Mouse (Mus musculus): ENCODE results near the gene Esrra. TPM values are rescaled to one million over a fixed set of nuclear protein-coding genes. Genes with fewer than 3 reads are reported as not detected.
A peak's percentile ranks its signal among the peaks of the same experiment; 100 is the strongest.

Gene Esrra
- polyA plus RNA-seq, 1 experiment from 2014 or later: 23.0 TPM

DNA sequence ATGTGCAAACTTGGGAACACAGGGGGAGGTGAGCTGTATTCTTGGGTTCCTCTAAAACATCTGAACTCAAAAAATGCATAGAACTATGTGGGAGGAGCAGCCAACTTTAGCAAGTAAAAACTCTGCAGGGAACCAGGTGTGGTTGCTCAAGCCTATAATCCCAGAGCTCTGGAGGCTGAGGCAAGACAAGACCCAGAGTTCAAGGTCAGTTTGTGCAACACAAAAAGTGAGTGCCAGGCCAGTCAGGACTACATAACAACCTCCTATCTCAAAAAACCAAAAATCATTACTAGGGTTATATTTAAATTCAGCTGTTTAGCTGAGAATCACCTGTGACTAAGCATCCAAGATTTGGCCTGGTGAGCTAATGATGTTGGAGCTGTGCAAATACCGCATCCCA lies 10.4 kb upstream of the Esrra start:
- DNase-seq (ENCODE audit: low spot score) (no peak), ATAC-seq (replicated peaks; ENCODE audit: low FRiP score, low read depth) (no peak)
- H3K4me3 ChIP-seq (replicated peaks; ENCODE audit: low read depth, low read length): no peak overlapping the region
- TF ChIP-seq CTCF (IDR thresholded peaks at IDR 0.05; ENCODE audit: low read depth): no peak
- H3K4me2 ChIP-seq (ENCODE audit: low read length): no peak overlapping the region
- 74% methylated on average over 1 of the region's 1 CpGs for WGBS
- no peaks in the 10 kb centered on the region for H3K36me3 ChIP-seq (ENCODE audit: insufficient read depth, low read length)
- H3K27me3 ChIP-seq (ENCODE audit: insufficient read depth, low read length): peaks cover 32% of the 10 kb centered on the region
- no peak overlapping the region for H3K27ac ChIP-seq
- H3K4me1 ChIP-seq (replicated peaks; ENCODE audit: insufficient read depth, low read length): peaks cover 10% of the 10 kb centered on the region; the same call in 1 of the 2 replicates
- no peak overlapping the region for H3K9ac ChIP-seq (ENCODE audit: low read depth, low read length)
- H3K9me3 ChIP-seq (replicated peaks; ENCODE audit: low read length): no peaks in the 10 kb centered on the region

DNA sequence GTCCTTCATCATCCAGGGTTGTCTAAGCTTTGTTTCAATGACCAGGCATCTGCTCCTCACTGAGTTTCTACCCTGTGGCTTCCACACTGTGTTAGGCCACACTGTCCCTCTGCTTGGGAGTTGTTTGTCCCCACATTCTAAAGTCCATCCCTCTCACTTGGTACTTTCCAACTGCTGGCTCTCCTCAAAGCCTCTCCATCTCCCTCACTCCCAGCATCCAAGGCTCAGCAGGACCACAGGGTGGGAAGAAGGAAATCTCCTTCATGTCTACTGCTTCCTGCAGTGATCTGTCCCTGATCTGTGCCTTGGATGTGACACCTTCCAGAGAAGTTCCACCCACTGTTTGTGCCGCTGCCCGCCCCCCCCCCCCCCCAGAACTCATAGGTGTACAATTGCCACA lies 9.4 kb upstream of the Esrra start:
- no peaks in the 10 kb centered on the region for H3K36me3 ChIP-seq (ENCODE audit: insufficient read depth, low read length)
- ATAC-seq (replicated peaks; ENCODE audit: low FRiP score, low read depth) (no peak), DNase-seq (ENCODE audit: low spot score) (no peak)
- H3K4me2 ChIP-seq (ENCODE audit: low read length): no peak overlapping the region
- peaks cover 10% of the 10 kb centered on the region; the same call in 1 of the 2 replicates for H3K4me1 ChIP-seq (replicated peaks; ENCODE audit: insufficient read depth, low read length)
- no peaks in the 10 kb centered on the region for H3K9me3 ChIP-seq (replicated peaks; ENCODE audit: low read length)
- H3K27ac ChIP-seq: no peak overlapping the region
- no peak overlapping the region for H3K9ac ChIP-seq (ENCODE audit: low read depth, low read length)
- WGBS: no CpG with 5 or more reads among the region's 2 CpGs
- peaks cover 40% of the 10 kb centered on the region for H3K27me3 ChIP-seq (ENCODE audit: insufficient read depth, low read length)
- no peak for TF ChIP-seq CTCF (IDR thresholded peaks at IDR 0.05; ENCODE audit: low read depth)
- H3K4me3 ChIP-seq (replicated peaks; ENCODE audit: low read depth, low read length): no peak overlapping the region

GRCm38 (mm10) chr19:6928080-6928479 lies 6.5 kb upstream of the Esrra start:
- DNase-seq (ENCODE audit: low spot score): no peak
- Histone ChIP-seq H3K36me3 (ENCODE audit: insufficient read depth, low read length) (no peaks in the 10 kb centered on the region), H3K4me2 (ENCODE audit: low read length) (no peak overlapping the region), H3K27ac (no peak overlapping the region), H3K4me1 (replicated peaks; ENCODE audit: insufficient read depth, low read length) (no peaks in the 10 kb centered on the region), H3K4me3 (replicated peaks; ENCODE audit: low read depth, low read length) (no peak overlapping the region), H3K9ac (ENCODE audit: low read depth, low read length) (no peak overlapping the region), H3K27me3 (ENCODE audit: insufficient read depth, low read length) (peaks cover 36% of the 10 kb centered on the region), H3K9me3 (replicated peaks; ENCODE audit: low read length) (no peaks in the 10 kb centered on the region)
- WGBS: 19% methylated on average over 9 of the region's 9 CpGs
- no peak for ATAC-seq (replicated peaks; ENCODE audit: low FRiP score, low read depth)
- no peak for TF ChIP-seq CTCF (IDR thresholded peaks at IDR 0.05; ENCODE audit: low read depth)

DNA sequence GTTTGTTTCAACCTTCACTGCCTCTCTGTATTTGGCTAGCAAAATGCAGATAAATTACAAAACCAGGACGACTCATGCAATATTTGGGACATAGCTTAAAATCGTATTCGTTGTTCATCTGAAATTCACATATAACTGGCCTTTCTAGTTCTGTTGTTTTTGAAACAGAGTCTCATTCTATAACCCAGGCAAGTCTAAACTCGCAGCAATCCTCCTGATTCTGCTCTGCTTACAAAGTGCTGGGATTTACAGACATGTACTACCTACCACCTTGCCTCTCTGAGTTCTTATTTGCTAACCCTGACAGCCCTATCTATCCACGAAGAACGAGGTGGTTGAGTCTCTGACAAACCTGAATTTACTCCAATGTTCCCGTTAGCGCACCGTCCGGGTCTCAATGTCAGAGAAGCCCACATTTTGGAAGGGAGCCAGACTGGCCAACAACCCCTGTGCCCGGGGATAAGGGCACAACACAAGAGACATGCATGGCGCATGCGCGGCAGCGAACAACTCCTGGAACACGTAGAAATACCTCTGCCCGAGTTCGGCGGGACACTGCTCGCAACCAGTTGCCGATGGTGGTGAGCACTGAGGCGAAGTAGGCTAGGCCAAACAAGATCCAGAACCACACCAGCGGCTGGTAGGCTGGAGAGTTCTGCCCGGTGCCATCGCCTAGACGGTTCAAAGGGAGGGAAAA lies 5.1 kb upstream of the Esrra start:
- Histone ChIP-seq H3K27me3 (ENCODE audit: insufficient read depth, low read length) (peaks cover 33% of the 10 kb centered on the region), H3K36me3 (ENCODE audit: insufficient read depth, low read length) (no peaks in the 10 kb centered on the region), H3K4me1 (replicated peaks; ENCODE audit: insufficient read depth, low read length) (peaks cover 6% of the 10 kb centered on the region; the same call in 1 of the 2 replicates), H3K4me3 (replicated peaks; ENCODE audit: low read depth, low read length) (no peak overlapping the region), H3K9ac (ENCODE audit: low read depth, low read length) (no peak overlapping the region), H3K27ac (no peak overlapping the region), H3K4me2 (ENCODE audit: low read length) (0 out of 2 replicates have a peak overlapping the region, but pooled peaks have one; percentile 0), H3K9me3 (replicated peaks; ENCODE audit: low read length) (no peaks in the 10 kb centered on the region)
- no peak for DNase-seq (ENCODE audit: low spot score)
- 16% methylated on average over 26 of the region's 26 CpGs for WGBS
- TF ChIP-seq CTCF (IDR thresholded peaks at IDR 0.05; ENCODE audit: low read depth): no peak
- no peak for ATAC-seq (replicated peaks; ENCODE audit: low FRiP score, low read depth)

GRCm38 (mm10) chr19:6925611-6926329 lies 4.2 kb upstream of the Esrra start:
- H3K9ac ChIP-seq (ENCODE audit: low read depth, low read length): no peak overlapping the region
- no peaks in the 10 kb centered on the region for H3K36me3 ChIP-seq (ENCODE audit: insufficient read depth, low read length)
- peaks cover 30% of the 10 kb centered on the region for H3K27me3 ChIP-seq (ENCODE audit: insufficient read depth, low read length)
- H3K4me2 ChIP-seq (ENCODE audit: low read length): peak overlapping the region; percentile 44
- DNase-seq (ENCODE audit: low spot score) (no peak), ATAC-seq (replicated peaks; ENCODE audit: low FRiP score, low read depth) (no peak)
- peaks cover 6% of the 10 kb centered on the region for H3K4me1 ChIP-seq (replicated peaks; ENCODE audit: insufficient read depth, low read length)
- TF ChIP-seq CTCF (IDR thresholded peaks at IDR 0.05; ENCODE audit: low read depth): no peak
- H3K9me3 ChIP-seq (replicated peaks; ENCODE audit: low read length): no peaks in the 10 kb centered on the region
- no peak overlapping the region for H3K27ac ChIP-seq
- 18% methylated on average over 37 of the region's 40 CpGs for whole genome bisulfite sequencing
- H3K4me3 ChIP-seq (replicated peaks; ENCODE audit: low read depth, low read length): peak overlapping the region; percentile 1; the same call in 1 of the 2 replicates

DNA sequence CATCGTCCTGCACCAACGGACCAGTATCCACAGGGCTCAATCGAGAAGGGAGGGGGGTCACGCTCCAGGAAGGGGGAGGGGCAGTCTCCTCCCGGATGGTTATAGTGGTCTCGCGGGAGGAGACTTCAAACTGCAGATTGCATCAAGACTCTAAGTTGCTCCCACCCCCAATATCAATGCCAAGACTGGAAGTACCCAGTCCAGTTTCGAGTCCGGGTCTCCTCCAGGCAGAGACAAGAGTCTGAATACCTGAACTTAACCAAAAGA lies 3.6 kb upstream of the Esrra start, which contains the start of gene Catsperz:
Gene Catsperz, minus strand, starts transcription at position 74 of the 267 bp plus-strand sequence.
- WGBS: 3% methylated on average over 9 of the region's 9 CpGs
- TF ChIP-seq CTCF (IDR thresholded peaks at IDR 0.05; ENCODE audit: low read depth): no peak
- H3K27me3 ChIP-seq (ENCODE audit: insufficient read depth, low read length): peaks cover 30% of the 10 kb centered on the region
- ATAC-seq (replicated peaks; ENCODE audit: low FRiP score, low read depth): no peak
- H3K4me3 ChIP-seq (replicated peaks; ENCODE audit: low read depth, low read length): peak within 1 kb of the TSS; percentile 1
- peak; percentile 61 for DNase-seq (ENCODE audit: low spot score)
- H3K36me3 ChIP-seq (ENCODE audit: insufficient read depth, low read length): no peaks in the 10 kb centered on the region
- H3K4me1 ChIP-seq (replicated peaks; ENCODE audit: insufficient read depth, low read length): peaks cover 9% of the 10 kb centered on the region
- no peaks in the 10 kb centered on the region for H3K9me3 ChIP-seq (replicated peaks; ENCODE audit: low read length)
- no peak within 1 kb of the TSS for H3K9ac ChIP-seq (ENCODE audit: low read depth, low read length)
- H3K27ac ChIP-seq: no peak within 1 kb of the TSS
- H3K4me2 ChIP-seq (ENCODE audit: low read length): peak within 1 kb of the TSS; percentile 44

Data from kidney, postnatal 0 days (tissue).